Mouse (Mus musculus) activated CD4-positive, CD25-positive, alpha-beta regulatory T cell, adult 9 weeks (primary cell): ENCODE results near the gene Krt35. TPM values are rescaled to one million over a fixed set of nuclear protein-coding genes. Genes with fewer than 3 reads are reported as not detected.

Experiments
- polyA plus RNA-seq: library from polyadenylated mRNA; unstranded; fragments of 100-300 nt; shearing (Covaris generic); gene quantifications from one replicate; pipeline ENCODE4 v1.2.1, GENCODE M21; 2017

Krt35 gene
- not detected for polyA plus RNA-seq

DNA sequence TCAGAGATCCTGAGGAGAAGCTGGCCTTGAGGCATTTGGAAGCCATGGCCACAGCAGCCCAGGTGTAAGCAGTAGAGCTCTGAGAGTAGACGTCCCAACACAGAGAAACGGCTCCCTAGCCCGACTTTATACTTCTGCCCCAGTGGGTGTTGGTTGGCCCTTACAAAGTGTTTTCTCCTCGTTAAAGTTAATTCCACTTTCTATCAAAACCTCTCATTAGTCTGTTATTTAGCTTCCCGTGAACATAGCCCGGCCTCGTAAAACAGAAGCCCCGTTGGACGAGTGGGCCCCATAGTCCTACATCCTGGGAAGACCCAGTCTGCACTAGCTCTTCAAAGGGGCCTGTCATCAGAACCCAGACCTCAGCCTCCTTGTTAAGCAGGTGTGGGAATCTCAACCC lies at the start of gene Krt35:
Gene Krt35 (minus strand): TSS at position 101 of the 400 bp plus-strand sequence.

DNA sequence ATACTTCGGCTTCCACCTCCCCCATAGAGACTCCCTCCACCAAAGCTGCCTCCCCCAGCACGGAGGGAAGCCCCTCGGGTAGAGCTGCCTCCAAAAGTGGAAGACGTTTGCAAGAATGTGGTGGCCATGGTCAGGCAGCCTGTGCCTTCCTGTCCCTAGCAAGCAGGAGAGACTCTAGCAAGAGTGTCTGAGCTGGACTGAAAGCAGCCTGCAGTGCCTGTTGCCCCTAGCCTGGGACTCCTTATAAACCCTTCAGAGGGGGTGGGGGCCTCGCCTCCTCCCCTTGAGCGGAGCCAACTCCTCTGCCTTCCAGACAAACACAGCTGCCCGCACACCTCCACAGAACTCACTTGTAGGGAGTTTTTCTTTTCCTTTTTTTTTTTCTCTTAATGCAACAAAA lies 39.7 kb upstream of the Krt35 start, which contains the start of gene Krt15:
Gene Krt15 (minus strand): TSS at position 198 of the 400 bp plus-strand sequence.

DNA sequence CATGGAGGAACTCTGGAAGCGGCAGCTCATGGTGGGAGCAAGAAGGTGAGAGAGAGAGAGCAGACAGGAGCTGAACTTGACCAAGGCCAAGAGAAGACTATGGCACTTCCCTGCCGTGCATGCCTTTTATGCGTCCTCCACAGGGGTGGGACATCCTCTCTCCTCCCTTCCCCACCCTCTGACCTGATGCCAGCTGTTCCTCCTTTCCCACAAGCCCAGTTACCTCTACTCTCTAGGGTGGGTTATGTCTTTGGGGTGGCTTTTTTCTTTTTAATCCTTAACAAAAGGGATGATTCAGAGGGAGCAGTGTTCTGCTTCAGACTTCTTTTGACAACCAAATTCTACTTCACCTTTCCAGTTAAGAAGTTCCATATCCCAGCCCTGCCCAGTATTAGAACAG lies 25.4 kb upstream of the Krt35 start, which contains the start of gene Krt13:
Gene Krt13 (minus strand): TSS at position 101 of the 400 bp plus-strand sequence.

DNA sequence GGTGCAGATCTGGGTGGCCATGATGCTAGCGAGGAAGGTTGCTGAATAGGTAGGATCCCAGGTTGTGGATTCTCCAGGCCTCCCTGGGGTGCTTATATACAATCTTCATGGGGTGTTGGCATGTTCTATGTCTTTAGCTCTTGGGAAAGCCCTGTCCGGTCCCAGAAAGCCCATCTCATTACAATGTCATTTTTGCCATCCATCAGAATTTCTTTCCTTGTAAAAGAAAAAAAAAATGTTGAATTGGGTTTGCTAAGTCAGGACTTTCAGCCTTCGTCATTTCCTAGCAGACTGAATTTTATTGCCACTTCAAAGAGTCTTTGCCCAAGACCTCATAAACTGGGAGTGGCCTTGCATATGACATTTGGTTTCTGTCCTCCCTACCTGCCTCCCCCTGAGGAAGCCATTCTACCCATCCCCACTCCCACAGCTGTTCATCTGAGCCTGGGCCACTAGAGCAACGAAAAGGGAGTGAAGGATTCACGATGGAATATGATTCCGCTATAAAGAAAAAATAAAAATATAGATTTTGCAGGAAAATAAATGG lies 9.6 kb upstream of the Krt35 start, which contains the start of gene Krt36:
Gene Krt36 (minus strand): TSS at position 51 of the 547 bp plus-strand sequence.

DNA sequence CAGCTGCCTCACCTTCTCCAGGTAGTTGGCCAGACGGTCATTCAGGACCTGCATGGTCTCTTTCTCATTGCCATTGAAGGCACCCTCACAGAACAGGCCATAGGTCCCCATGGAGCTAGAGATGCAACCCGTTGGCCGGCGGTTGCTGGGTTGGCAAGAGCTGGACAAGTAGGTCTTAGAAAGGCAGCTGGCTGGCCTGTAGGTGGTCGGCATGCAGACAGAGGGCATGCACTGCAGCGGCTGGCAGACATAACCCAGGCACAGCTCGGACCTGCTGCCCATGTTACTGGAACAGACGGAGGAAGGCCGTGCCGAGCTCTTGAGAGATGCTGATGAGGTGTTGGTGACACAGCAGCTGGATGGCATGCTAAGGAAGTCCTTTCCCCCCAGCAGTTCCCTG lies 8.2 kb downstream of the Krt35 start, which contains the start of gene Krt32:
Gene Krt32 (minus strand): TSS at position 366 of the 400 bp plus-strand sequence.

DNA sequence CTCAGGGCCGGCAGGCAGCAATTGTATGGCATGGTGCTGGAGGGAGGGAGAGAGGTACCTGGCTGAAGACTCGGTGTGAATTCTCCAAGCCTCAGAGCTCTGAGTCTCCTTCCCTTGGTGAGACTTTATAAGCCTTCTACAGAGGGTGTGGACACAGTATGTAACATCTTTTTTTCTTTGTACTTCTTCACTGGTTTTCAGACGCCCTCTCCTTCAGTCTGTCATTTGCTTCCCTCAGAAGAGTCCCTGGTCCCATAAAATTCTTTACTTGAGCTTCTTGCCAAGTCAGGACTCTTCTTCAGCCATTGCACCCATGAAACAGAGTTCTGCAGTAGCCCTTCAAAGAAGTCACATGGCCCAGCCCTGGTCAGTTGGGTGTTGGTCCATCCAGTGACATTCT lies 45.6 kb downstream of the Krt35 start, which contains the start of gene Krt31:
Gene Krt31 (minus strand): TSS at position 101 of the 400 bp plus-strand sequence.

Other genes starting within 250 kb of the Krt35 start
- not detected for gene Krtap4-16, start 244.6 kb downstream of the Krt35 start, polyA plus RNA-seq
- gene Gm11568, start 238.3 kb downstream of the Krt35 start, polyA plus RNA-seq, result not detected
- not detected for gene Gm11559, start 231.8 kb downstream of the Krt35 start, polyA plus RNA-seq
- not detected for gene Krtap9-1, start 222.9 kb downstream of the Krt35 start, polyA plus RNA-seq
- gene Gm11567, start 217.1 kb downstream of the Krt35 start, polyA plus RNA-seq, result not detected
- gene Krtap31-1, start 188.3 kb downstream of the Krt35 start, polyA plus RNA-seq, result not detected
- gene Gm11565, start 181.5 kb downstream of the Krt35 start, polyA plus RNA-seq, result not detected
- gene Krtap31-2, start 159.9 kb downstream of the Krt35 start, polyA plus RNA-seq, result not detected
- gene Krtap9-5, start 147.8 kb downstream of the Krt35 start, polyA plus RNA-seq, result not detected
- not detected for gene Krtap29-1, start 117.2 kb downstream of the Krt35 start, polyA plus RNA-seq
- not detected for gene Krtap16-1, start 109.6 kb downstream of the Krt35 start, polyA plus RNA-seq
- gene Krtap17-1, start 102.2 kb downstream of the Krt35 start, polyA plus RNA-seq, result not detected
- not detected for gene Krt33a, start 80.0 kb downstream of the Krt35 start, polyA plus RNA-seq
- not detected for gene Krt33b, start 66.4 kb downstream of the Krt35 start, polyA plus RNA-seq
- gene Krt34, start 54.7 kb downstream of the Krt35 start, polyA plus RNA-seq, result not detected
- gene Krt31, start 45.7 kb downstream of the Krt35 start, polyA plus RNA-seq, result not detected
- not detected for gene Krt32, start 8.0 kb downstream of the Krt35 start, polyA plus RNA-seq
- not detected for gene Krt36, start 9.4 kb upstream of the Krt35 start, polyA plus RNA-seq
- not detected for gene Krt13, start 25.3 kb upstream of the Krt35 start, polyA plus RNA-seq
- not detected for gene Krt15, start 39.7 kb upstream of the Krt35 start, polyA plus RNA-seq
- not detected for gene Krt19, start 52.4 kb upstream of the Krt35 start, polyA plus RNA-seq
- not detected for gene Krt9, start 97.0 kb upstream of the Krt35 start, polyA plus RNA-seq
- not detected for gene Krt14, start 111.3 kb upstream of the Krt35 start, polyA plus RNA-seq
- not detected for gene Krt16, start 152.7 kb upstream of the Krt35 start, polyA plus RNA-seq
- 1.9 TPM for gene Krt17, start 164.8 kb upstream of the Krt35 start, polyA plus RNA-seq
- gene Krt42, start 173.6 kb upstream of the Krt35 start, polyA plus RNA-seq, result not detected
- gene Eif1, start 223.6 kb upstream of the Krt35 start, polyA plus RNA-seq, result 2,818 TPM
- gene Gast, start 238.2 kb upstream of the Krt35 start, polyA plus RNA-seq, result not detected